Mouse (Mus musculus): ENCODE measurements around the gene Rtn2. TPM values are rescaled to one million over a fixed set of nuclear protein-coding genes. Genes with fewer than 3 reads are reported as not detected.

Gene Rtn2
- polyA plus RNA-seq, 1 experiment from 2014 or later, result 7.4 TPM

- no peak for TF ChIP-seq CTCF (IDR thresholded peaks at IDR 0.05; ENCODE audit: low read depth)
- H3K9ac ChIP-seq (ENCODE audit: low read depth, low read length), result peak overlapping the region; percentile 72
- H3K27ac ChIP-seq, result peak overlapping the region; percentile 54; the same call in 1 of the 2 replicates
- no peaks in the 10 kb centered on the region for H3K36me3 ChIP-seq (ENCODE audit: insufficient read depth, low read length)
- under 1% methylated on average over 48 of the region's 52 CpGs for WGBS
- H3K4me2 ChIP-seq (ENCODE audit: low read length), result peak overlapping the region; percentile 92
- no peaks in the 10 kb centered on the region for H3K27me3 ChIP-seq (ENCODE audit: insufficient read depth, low read length)
- H3K9me3 ChIP-seq (replicated peaks; ENCODE audit: low read length), result no peaks in the 10 kb centered on the region
- ATAC-seq (replicated peaks; ENCODE audit: low FRiP score, low read depth) (peak; percentile 62), DNase-seq (ENCODE audit: low spot score) (peak; percentile 73)
- H3K4me3 ChIP-seq (replicated peaks; ENCODE audit: low read depth, low read length), result peak overlapping the region; percentile 59
- peaks cover 3% of the 10 kb centered on the region; the same call in 1 of the 2 replicates for H3K4me1 ChIP-seq (replicated peaks; ENCODE audit: insufficient read depth, low read length)
Observed at GRCm38 (mm10) chr7:19332709-19333352, 50.4 kb downstream of the Rtn2 start.

GRCm38 (mm10) chr7:19335583-19335982 is 53.2 kb downstream of the Rtn2 start:
- WGBS, result 42% methylated on average over 3 of the region's 3 CpGs
- H3K4me2 ChIP-seq (ENCODE audit: low read length), result no peak overlapping the region
- no peaks in the 10 kb centered on the region for H3K36me3 ChIP-seq (ENCODE audit: insufficient read depth, low read length)
- no peaks in the 10 kb centered on the region for H3K27me3 ChIP-seq (ENCODE audit: insufficient read depth, low read length)
- no peaks in the 10 kb centered on the region for H3K9me3 ChIP-seq (replicated peaks; ENCODE audit: low read length)
- DNase-seq (ENCODE audit: low spot score) (peak; percentile 43), ATAC-seq (replicated peaks; ENCODE audit: low FRiP score, low read depth) (peak; percentile 50; the same call in 1 of the 2 replicates)
- no peak for TF ChIP-seq CTCF (IDR thresholded peaks at IDR 0.05; ENCODE audit: low read depth)
- H3K4me3 ChIP-seq (replicated peaks; ENCODE audit: low read depth, low read length), result no peak overlapping the region
- 0 out of 2 replicates have a peak, but pooled peaks cover 3% of the 10 kb centered on the region for H3K4me1 ChIP-seq (replicated peaks; ENCODE audit: insufficient read depth, low read length)
- H3K27ac ChIP-seq, result no peak overlapping the region
- no peak overlapping the region for H3K9ac ChIP-seq (ENCODE audit: low read depth, low read length)

DNA sequence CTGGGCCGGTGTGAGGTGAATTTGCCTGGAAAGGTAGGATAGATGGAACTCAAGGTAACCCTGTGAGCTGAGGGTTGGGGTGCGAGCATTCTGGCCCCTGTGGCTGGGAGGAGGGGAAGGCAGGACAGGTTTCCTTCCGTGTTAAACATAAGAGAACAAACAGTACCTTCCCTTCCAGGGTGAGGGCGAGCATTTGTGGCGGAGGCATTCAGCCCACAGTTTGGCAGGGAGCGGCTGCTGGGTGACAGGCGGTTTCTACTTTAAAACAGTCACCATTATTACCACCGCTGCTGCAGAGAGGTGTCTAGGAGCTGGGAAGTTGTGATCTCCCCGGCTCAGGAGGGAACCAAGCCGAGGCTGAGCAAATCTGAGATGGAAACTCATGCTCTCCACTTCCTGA is 54.7 kb downstream of the Rtn2 start:
- peaks cover 9% of the 10 kb centered on the region; the same call in 1 of the 2 replicates for H3K4me1 ChIP-seq (replicated peaks; ENCODE audit: insufficient read depth, low read length)

DNA sequence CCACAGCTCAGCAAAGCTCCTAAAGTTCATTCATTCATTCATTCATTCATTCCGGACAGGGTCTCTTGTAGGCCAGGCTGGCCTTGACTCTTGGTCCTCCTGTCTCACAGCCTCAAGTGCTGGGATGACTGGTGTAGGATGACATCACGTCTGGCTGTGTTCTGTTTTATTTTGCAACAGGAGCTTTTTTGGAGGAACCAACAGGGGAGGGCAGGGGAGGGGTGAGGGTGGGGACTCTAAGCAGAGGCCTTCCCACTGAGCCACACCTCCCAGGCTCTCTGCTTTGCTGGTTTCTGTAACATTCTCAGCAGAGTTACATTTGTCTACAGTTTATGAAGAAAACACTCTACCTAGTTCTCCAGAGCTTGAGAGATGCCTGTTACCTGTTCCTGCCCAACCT is 55.6 kb downstream of the Rtn2 start:
- no peak overlapping the region for H3K4me2 ChIP-seq (ENCODE audit: low read length)

More for the DNA sequence above, 54.7 kb downstream of the Rtn2 start:
- Histone ChIP-seq H3K4me2 (ENCODE audit: low read length) (no peak overlapping the region), H3K9me3 (replicated peaks; ENCODE audit: low read length) (no peaks in the 10 kb centered on the region), H3K27ac (no peak overlapping the region), H3K36me3 (ENCODE audit: insufficient read depth, low read length) (no peaks in the 10 kb centered on the region), H3K27me3 (ENCODE audit: insufficient read depth, low read length) (0 out of 2 replicates have a peak, but pooled peaks cover 5% of the 10 kb centered on the region), H3K9ac (ENCODE audit: low read depth, low read length) (no peak overlapping the region), H3K4me3 (replicated peaks; ENCODE audit: low read depth, low read length) (no peak overlapping the region)
- 63% methylated on average over 10 of the region's 10 CpGs for WGBS
- TF ChIP-seq CTCF (IDR thresholded peaks at IDR 0.05; ENCODE audit: low read depth), result no peak
- ATAC-seq (replicated peaks; ENCODE audit: low FRiP score, low read depth) (no peak), DNase-seq (ENCODE audit: low spot score) (no peak)

GRCm38 (mm10) chr7:19338596-19338995 is 56.2 kb downstream of the Rtn2 start:
- H3K27ac ChIP-seq, result no peak overlapping the region
- no peak overlapping the region for H3K4me2 ChIP-seq (ENCODE audit: low read length)
- H3K9me3 ChIP-seq (replicated peaks; ENCODE audit: low read length), result no peaks in the 10 kb centered on the region
- no peak overlapping the region for H3K9ac ChIP-seq (ENCODE audit: low read depth, low read length)
- H3K4me3 ChIP-seq (replicated peaks; ENCODE audit: low read depth, low read length), result no peak overlapping the region
- ATAC-seq (replicated peaks; ENCODE audit: low FRiP score, low read depth) (no peak), DNase-seq (ENCODE audit: low spot score) (peak; percentile 24)
- 0 out of 2 replicates have a peak, but pooled peaks cover 6% of the 10 kb centered on the region for H3K27me3 ChIP-seq (ENCODE audit: insufficient read depth, low read length)
- no peak for TF ChIP-seq CTCF (IDR thresholded peaks at IDR 0.05; ENCODE audit: low read depth)
- peaks cover 14% of the 10 kb centered on the region; the same call in 1 of the 2 replicates for H3K4me1 ChIP-seq (replicated peaks; ENCODE audit: insufficient read depth, low read length)
- WGBS, result 62% methylated on average over 7 of the region's 7 CpGs
- no peaks in the 10 kb centered on the region for H3K36me3 ChIP-seq (ENCODE audit: insufficient read depth, low read length)

More for the DNA sequence above, 55.6 kb downstream of the Rtn2 start:
- H3K27me3 ChIP-seq (ENCODE audit: insufficient read depth, low read length), result 0 out of 2 replicates have a peak, but pooled peaks cover 6% of the 10 kb centered on the region
- no peak for TF ChIP-seq CTCF (IDR thresholded peaks at IDR 0.05; ENCODE audit: low read depth)
- no peak overlapping the region for H3K9ac ChIP-seq (ENCODE audit: low read depth, low read length)
- WGBS, result 56% methylated on average over 2 of the region's 2 CpGs
- no peak overlapping the region for H3K4me3 ChIP-seq (replicated peaks; ENCODE audit: low read depth, low read length)
- no peak for ATAC-seq (replicated peaks; ENCODE audit: low FRiP score, low read depth)
- H3K9me3 ChIP-seq (replicated peaks; ENCODE audit: low read length), result no peaks in the 10 kb centered on the region
- no peak for DNase-seq (ENCODE audit: low spot score)
- H3K27ac ChIP-seq, result no peak overlapping the region
- H3K36me3 ChIP-seq (ENCODE audit: insufficient read depth, low read length), result no peaks in the 10 kb centered on the region
- H3K4me1 ChIP-seq (replicated peaks; ENCODE audit: insufficient read depth, low read length), result peaks cover 14% of the 10 kb centered on the region; the same call in 1 of the 2 replicates

- no peak overlapping the region for H3K9ac ChIP-seq (ENCODE audit: low read depth, low read length)
- H3K9me3 ChIP-seq (replicated peaks; ENCODE audit: low read length), result no peaks in the 10 kb centered on the region
- no peak for DNase-seq (ENCODE audit: low spot score)
- peaks cover 20% of the 10 kb centered on the region for H3K4me1 ChIP-seq (replicated peaks; ENCODE audit: insufficient read depth, low read length)
- 0 out of 2 replicates have a peak, but pooled peaks cover 6% of the 10 kb centered on the region for H3K27me3 ChIP-seq (ENCODE audit: insufficient read depth, low read length)
- H3K36me3 ChIP-seq (ENCODE audit: insufficient read depth, low read length), result no peaks in the 10 kb centered on the region
- peak overlapping the region; percentile 86; the same call in 1 of the 2 replicates for H3K4me2 ChIP-seq (ENCODE audit: low read length)
- WGBS, result 21% methylated on average over 10 of the region's 10 CpGs
- TF ChIP-seq CTCF (IDR thresholded peaks at IDR 0.05; ENCODE audit: low read depth), result no peak
- no peak overlapping the region for H3K27ac ChIP-seq
- no peak for ATAC-seq (replicated peaks; ENCODE audit: low FRiP score, low read depth)
- H3K4me3 ChIP-seq (replicated peaks; ENCODE audit: low read depth, low read length), result no peak overlapping the region
Observed at GRCm38 (mm10) chr7:19341250-19341649, 58.8 kb downstream of the Rtn2 start.

Measured in kidney, postnatal 0 days (tissue).